Mouse (Mus musculus) spleen, adult 2 months (tissue): ENCODE measurements around the gene Rhno1.

Source experiments
- CTCF ChIP-seq: fragments of 200-500 bp; IDR thresholded peaks from 2 replicates; pipeline ENCODE4 v1.5.1; 2011; ENCODE audit warnings: mild to moderate bottlenecking, inconsistent platforms; ENCODE audit not compliant: insufficient read depth, insufficient read length, insufficient replicate concordance; ENCODE audit errors: extremely low read depth
- POLR2A ChIP-seq: fragments of 200-500 bp; IDR thresholded peaks from 2 replicates; pipeline ENCODE4 v1.6.1; 2011; ENCODE audit warnings: low read depth, low read length, inconsistent platforms

DNA sequence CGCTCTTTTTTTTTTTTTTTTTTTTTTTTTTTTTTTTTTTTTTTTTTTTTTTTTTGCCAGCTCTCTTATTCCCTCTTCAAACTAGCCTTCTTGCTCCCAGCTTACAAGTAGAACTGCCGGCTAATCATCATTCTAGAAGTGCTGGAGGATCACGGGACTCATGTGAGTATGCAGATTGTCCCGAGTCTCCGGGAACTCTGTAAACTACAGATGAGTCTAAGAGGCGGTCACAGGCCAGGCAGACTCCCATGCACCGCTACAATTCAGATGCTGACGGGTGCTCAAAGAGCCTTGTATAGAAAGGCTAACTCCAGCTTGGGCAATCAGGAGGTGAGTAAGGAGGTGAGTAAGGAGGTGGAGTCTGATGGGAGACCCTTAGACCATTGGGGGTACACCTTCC, 47.1 kb downstream of the Rhno1 start:
- no peak for TF ChIP-seq CTCF
- no peak for TF ChIP-seq POLR2A
